Mouse (Mus musculus): ENCODE measurements around the gene Pphln1. TPM values are rescaled to one million over a fixed set of nuclear protein-coding genes. Genes with fewer than 3 reads are reported as not detected.

Pphln1 gene
- total and polyA plus RNA-seq, 2 experiments from 2014 or later, result 11.1 to 22.6 TPM

DNA sequence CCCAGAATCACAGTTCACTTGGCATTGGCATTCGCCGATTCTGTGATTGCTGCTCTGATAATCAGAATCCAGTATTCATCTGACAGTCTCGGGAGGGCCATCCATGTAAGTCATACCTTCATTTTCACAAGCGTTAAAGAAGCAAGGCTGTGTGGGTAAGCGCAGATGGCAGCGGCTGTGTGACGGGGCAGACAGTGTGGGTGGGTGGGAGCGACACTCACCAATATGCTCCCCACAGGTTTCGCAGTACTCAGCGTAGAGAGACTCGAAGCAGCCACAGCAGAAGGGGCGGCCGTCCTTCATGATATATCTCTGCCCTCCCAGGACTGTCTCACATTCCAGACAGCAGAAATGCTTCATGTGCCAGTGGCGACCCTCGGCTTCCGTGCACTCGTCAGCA, 106.7 kb downstream of the Pphln1 start:
- no peak overlapping the region for H3K4me2 ChIP-seq (ENCODE audit: low read depth, low read length)
- no peaks in the 10 kb centered on the region for H3K27me3 ChIP-seq (ENCODE audit: control insufficient read depth, insufficient read depth, low read length)
- DNase-seq (ENCODE audit: low spot score) (no peak), ATAC-seq (ENCODE audit: insufficient read depth, low read depth) (no peak)
- WGBS, result 91% methylated on average over 17 of the region's 17 CpGs
- H3K4me3 ChIP-seq (ENCODE audit: low read depth, low read length), result no peak overlapping the region
- no peak overlapping the region for H3K27ac ChIP-seq (ENCODE audit: low read depth)
- no peaks in the 10 kb centered on the region for H3K4me1 ChIP-seq (ENCODE audit: control insufficient read depth, insufficient read depth)
- no peaks in the 10 kb centered on the region for H3K9me3 ChIP-seq (replicated peaks; ENCODE audit: control insufficient read depth, low read length)
- TF ChIP-seq EP300 (IDR thresholded peaks at IDR 0.05; ENCODE audit: low read depth) (no peak), CTCF (IDR thresholded peaks at IDR 0.05; ENCODE audit: low read depth) (no peak)
- H3K36me3 ChIP-seq (replicated peaks; ENCODE audit: control insufficient read depth, insufficient read depth, low read length), result peaks cover 96% of the 10 kb centered on the region
- H3K9ac ChIP-seq (replicated peaks; ENCODE audit: low read depth, low read length), result no peak overlapping the region

DNA sequence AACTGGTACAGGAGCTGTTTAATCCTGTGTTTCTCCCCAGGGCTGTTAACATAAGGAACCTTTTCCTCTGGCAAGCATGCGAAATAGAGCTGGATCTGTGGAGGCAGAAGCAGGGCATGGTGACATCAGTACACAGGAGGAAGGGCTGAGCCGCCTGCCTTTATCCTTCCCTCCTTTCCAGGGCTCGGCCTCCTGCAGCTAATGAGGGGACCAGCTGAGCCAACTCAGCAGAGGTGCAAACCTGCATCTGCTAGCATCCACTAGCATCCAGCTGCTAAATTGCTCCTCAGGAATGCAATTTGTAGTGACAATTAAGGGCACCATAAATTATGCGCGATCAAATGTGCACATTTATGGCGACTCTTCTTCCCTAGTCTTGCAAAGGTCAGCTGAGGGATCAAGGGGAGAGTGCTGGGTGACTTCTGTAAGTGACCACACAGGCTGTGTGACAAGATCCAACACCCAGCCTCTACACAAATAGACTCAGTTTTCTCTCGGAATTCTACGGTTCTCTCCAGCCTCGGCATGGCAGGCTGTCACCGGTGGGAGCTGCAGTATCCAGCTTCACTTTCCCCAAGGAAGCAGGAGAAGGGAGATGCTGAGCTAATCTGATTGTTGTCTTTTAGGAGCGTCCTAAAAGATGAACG, 112.7 kb downstream of the Pphln1 start:
- Histone ChIP-seq H3K9ac (replicated peaks; ENCODE audit: low read depth, low read length) (no peak overlapping the region), H3K9me3 (replicated peaks; ENCODE audit: control insufficient read depth, low read length) (no peaks in the 10 kb centered on the region), H3K36me3 (replicated peaks; ENCODE audit: control insufficient read depth, insufficient read depth, low read length) (peaks cover 53% of the 10 kb centered on the region), H3K4me3 (ENCODE audit: low read depth, low read length) (no peak overlapping the region), H3K27ac (ENCODE audit: low read depth) (no peak overlapping the region), H3K4me2 (ENCODE audit: low read depth, low read length) (no peak overlapping the region), H3K4me1 (ENCODE audit: control insufficient read depth, insufficient read depth) (peaks cover 38% of the 10 kb centered on the region), H3K27me3 (ENCODE audit: control insufficient read depth, insufficient read depth, low read length) (no peaks in the 10 kb centered on the region)
- 59% methylated on average over 12 of the region's 12 CpGs for WGBS
- DNase-seq (ENCODE audit: low spot score) (no peak), ATAC-seq (ENCODE audit: insufficient read depth, low read depth) (no peak)
- TF ChIP-seq CTCF (IDR thresholded peaks at IDR 0.05; ENCODE audit: low read depth), result no peak
- no peak for TF ChIP-seq EP300 (IDR thresholded peaks at IDR 0.05; ENCODE audit: low read depth)

DNA sequence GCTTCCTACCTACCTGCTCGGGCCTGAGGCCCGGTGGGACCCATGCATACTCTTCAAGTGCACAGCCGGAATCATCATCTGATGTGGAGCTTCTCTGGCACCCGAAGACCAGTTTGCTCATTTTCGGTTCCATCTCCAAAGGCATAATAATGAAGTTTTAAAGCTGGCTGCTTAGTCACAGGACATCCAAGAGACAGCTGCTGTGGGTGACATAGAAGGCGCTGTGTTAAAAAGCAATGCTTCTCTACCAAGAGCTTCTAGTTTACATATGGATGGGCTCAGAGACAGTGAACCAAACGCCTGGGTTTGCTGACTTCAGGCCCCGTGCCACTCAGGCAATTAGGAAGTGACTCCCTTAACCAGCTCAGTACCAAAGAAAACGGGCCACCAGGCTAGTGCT, 114.3 kb downstream of the Pphln1 start:
- Histone ChIP-seq H3K4me1 (ENCODE audit: control insufficient read depth, insufficient read depth) (peaks cover 38% of the 10 kb centered on the region), H3K9me3 (replicated peaks; ENCODE audit: control insufficient read depth, low read length) (no peaks in the 10 kb centered on the region), H3K9ac (replicated peaks; ENCODE audit: low read depth, low read length) (0 out of 2 replicates have a peak overlapping the region, but pooled peaks have one; percentile 0), H3K27ac (ENCODE audit: low read depth) (peak overlapping the region; percentile 17; the same call in 1 of the 2 replicates), H3K4me2 (ENCODE audit: low read depth, low read length) (no peak overlapping the region), H3K27me3 (ENCODE audit: control insufficient read depth, insufficient read depth, low read length) (no peaks in the 10 kb centered on the region), H3K4me3 (ENCODE audit: low read depth, low read length) (no peak overlapping the region), H3K36me3 (replicated peaks; ENCODE audit: control insufficient read depth, insufficient read depth, low read length) (peaks cover 37% of the 10 kb centered on the region)
- WGBS, result 36% methylated on average over 9 of the region's 9 CpGs
- TF ChIP-seq CTCF (IDR thresholded peaks at IDR 0.05; ENCODE audit: low read depth), result no peak
- no peak for TF ChIP-seq EP300 (IDR thresholded peaks at IDR 0.05; ENCODE audit: low read depth)
- no peak for ATAC-seq (ENCODE audit: insufficient read depth, low read depth)
- no peak for DNase-seq (ENCODE audit: low spot score)

DNA sequence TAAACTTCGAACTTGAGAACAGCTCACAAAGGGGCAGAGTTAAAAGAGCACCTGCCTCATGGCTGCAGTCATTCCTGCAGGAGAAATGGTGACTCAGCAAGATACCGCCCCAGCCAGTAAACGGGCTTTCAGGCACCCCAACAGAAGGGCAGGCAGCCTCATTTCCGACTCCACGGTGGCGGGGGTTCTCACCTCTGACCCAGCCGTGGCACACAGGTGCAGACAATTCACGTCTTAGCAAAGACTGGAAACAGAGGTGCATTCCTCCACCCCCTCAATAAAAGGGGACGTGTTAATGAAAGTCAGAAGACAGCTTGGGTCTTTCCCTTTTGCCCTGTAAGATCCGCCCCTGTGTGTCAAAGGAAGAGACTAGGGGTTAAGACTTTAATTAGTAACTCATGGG, 115.8 kb downstream of the Pphln1 start:
- peaks cover 22% of the 10 kb centered on the region for H3K36me3 ChIP-seq (replicated peaks; ENCODE audit: control insufficient read depth, insufficient read depth, low read length)
- H3K4me2 ChIP-seq (ENCODE audit: low read depth, low read length), result peak overlapping the region; percentile 53
- WGBS, result 13% methylated on average over 10 of the region's 10 CpGs
- no peak overlapping the region for H3K4me3 ChIP-seq (ENCODE audit: low read depth, low read length)
- DNase-seq (ENCODE audit: low spot score) (peak; percentile 30), ATAC-seq (ENCODE audit: insufficient read depth, low read depth) (no peak)
- TF ChIP-seq EP300 (IDR thresholded peaks at IDR 0.05; ENCODE audit: low read depth), result no peak
- no peak for TF ChIP-seq CTCF (IDR thresholded peaks at IDR 0.05; ENCODE audit: low read depth)
- H3K27ac ChIP-seq (ENCODE audit: low read depth), result no peak overlapping the region
- H3K4me1 ChIP-seq (ENCODE audit: control insufficient read depth, insufficient read depth), result peaks cover 38% of the 10 kb centered on the region
- H3K9me3 ChIP-seq (replicated peaks; ENCODE audit: control insufficient read depth, low read length), result no peaks in the 10 kb centered on the region
- 0 out of 2 replicates have a peak overlapping the region, but pooled peaks have one; percentile 33 for H3K9ac ChIP-seq (replicated peaks; ENCODE audit: low read depth, low read length)
- H3K27me3 ChIP-seq (ENCODE audit: control insufficient read depth, insufficient read depth, low read length), result no peaks in the 10 kb centered on the region

DNA sequence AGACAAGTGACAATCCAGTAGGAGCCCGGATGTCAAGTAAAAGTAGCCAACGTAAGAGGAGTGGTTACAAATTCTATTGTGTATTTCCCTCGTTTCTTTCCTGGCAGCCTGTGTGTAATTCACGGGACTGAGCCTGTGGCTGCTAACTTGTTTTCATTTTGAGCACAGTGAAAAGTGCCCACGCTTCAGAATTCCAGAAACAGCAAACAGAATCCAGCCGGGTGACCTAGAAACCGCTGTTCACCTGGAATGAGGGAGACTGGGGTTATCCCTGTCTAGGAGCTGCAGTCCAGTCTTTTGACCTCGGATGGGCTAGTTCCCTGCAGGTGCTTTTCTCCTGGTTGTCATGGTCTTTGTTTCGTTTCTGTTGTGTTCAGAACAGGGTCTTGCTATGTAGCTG, 117.2 kb downstream of the Pphln1 start:
- Histone ChIP-seq H3K4me2 (ENCODE audit: low read depth, low read length) (peak overlapping the region; percentile 16; the same call in 1 of the 2 replicates), H3K4me1 (ENCODE audit: control insufficient read depth, insufficient read depth) (peaks cover 39% of the 10 kb centered on the region), H3K27me3 (ENCODE audit: control insufficient read depth, insufficient read depth, low read length) (no peaks in the 10 kb centered on the region), H3K27ac (ENCODE audit: low read depth) (peak overlapping the region; percentile 26), H3K9me3 (replicated peaks; ENCODE audit: control insufficient read depth, low read length) (no peaks in the 10 kb centered on the region), H3K9ac (replicated peaks; ENCODE audit: low read depth, low read length) (no peak overlapping the region), H3K4me3 (ENCODE audit: low read depth, low read length) (no peak overlapping the region), H3K36me3 (replicated peaks; ENCODE audit: control insufficient read depth, insufficient read depth, low read length) (peaks cover 14% of the 10 kb centered on the region)
- TF ChIP-seq CTCF (IDR thresholded peaks at IDR 0.05; ENCODE audit: low read depth) (no peak), EP300 (IDR thresholded peaks at IDR 0.05; ENCODE audit: low read depth) (no peak)
- ATAC-seq (ENCODE audit: insufficient read depth, low read depth) (no peak), DNase-seq (ENCODE audit: low spot score) (no peak)
- 55% methylated on average over 9 of the region's 9 CpGs for WGBS

Measured in heart, postnatal 0 days (tissue).